Mouse (Mus musculus): ENCODE data around the gene Pycr1. TPM values are rescaled to one million over a fixed set of nuclear protein-coding genes. Genes with fewer than 3 reads are reported as not detected.
"Not testable (repeated sequence)": the region's sequence is repeated elsewhere in the genome, so short reads cannot be mapped to it uniquely, and the experiment has no call there.

Pycr1 gene
- polyA plus RNA-seq, 1 experiment from 2014 or later = 56.7 TPM

DNA sequence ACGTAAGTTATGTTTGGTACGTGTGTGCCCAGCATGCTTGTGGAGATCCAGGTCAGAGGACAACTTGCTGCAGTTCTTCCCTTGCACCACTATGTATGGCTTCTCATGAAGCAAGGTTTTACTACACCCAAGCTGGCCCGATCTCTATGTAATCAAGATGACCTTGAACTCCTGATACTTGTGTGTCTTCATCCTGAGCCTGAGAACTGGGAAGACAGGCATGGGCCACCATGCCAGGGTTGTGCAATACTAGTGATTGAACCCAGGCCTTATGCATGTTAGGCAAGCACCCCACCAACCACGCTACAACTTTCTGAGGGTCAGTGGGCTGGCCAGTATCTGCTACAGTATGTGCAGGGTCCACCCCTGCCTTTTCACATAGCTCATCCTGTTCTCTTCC is 33.4 kb upstream of the Pycr1 start:
- 88% methylated on average over 4 of the region's 4 CpGs for whole genome bisulfite sequencing
- H3K36me3 ChIP-seq (ENCODE audit: control insufficient read depth, insufficient read depth, low read length) = peaks cover 47% of the 10 kb centered on the region
- ATAC-seq (ENCODE audit: low read depth) (no peak), DNase-seq (ENCODE audit: low spot score) (no peak)
- no peak overlapping the region for H3K9ac ChIP-seq (ENCODE audit: low read depth, low read length)
- H3K27ac ChIP-seq (replicated peaks; ENCODE audit: low read depth, low read length) = no peak overlapping the region
- no peak overlapping the region for H3K4me2 ChIP-seq (ENCODE audit: low read depth, low read length)
- no peaks in the 10 kb centered on the region for H3K27me3 ChIP-seq (replicated peaks; ENCODE audit: control insufficient read depth, insufficient read depth, low read length)
- H3K4me3 ChIP-seq (ENCODE audit: low read depth, low read length) = no peak overlapping the region
- no peaks in the 10 kb centered on the region for H3K9me3 ChIP-seq (ENCODE audit: control insufficient read depth, low read length)
- peaks cover 11% of the 10 kb centered on the region; the same call in 1 of the 2 replicates for H3K4me1 ChIP-seq (ENCODE audit: control insufficient read depth, insufficient read depth, low read length)

DNA sequence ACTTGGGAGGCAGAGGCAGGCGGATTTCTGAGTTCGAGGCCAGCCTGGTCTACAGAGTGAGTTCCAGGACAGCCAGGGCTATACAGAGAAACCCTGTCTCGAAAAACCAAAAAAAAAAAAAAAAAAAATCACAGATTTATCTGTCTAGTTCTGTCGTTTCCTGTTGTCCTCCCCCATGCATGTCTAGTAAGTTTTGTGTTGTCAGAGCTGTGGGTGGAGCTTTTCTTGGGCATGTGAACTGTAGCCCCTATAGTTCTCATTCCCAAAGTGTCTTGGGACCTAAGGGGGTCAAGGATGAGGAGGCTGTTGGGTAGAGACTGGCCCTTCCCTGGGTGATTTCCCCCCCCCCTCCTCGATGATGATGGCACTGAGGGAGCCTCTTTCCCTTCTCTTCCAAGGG is 32.3 kb upstream of the Pycr1 start:
- 82% methylated on average over 4 of the region's 5 CpGs for WGBS
- H3K9me3 ChIP-seq (ENCODE audit: control insufficient read depth, low read length); H3K9ac ChIP-seq (ENCODE audit: low read depth, low read length); H3K4me3 ChIP-seq (ENCODE audit: low read depth, low read length); ATAC-seq (ENCODE audit: low read depth); H3K4me2 ChIP-seq (ENCODE audit: low read depth, low read length); H3K27me3 ChIP-seq (replicated peaks; ENCODE audit: control insufficient read depth, insufficient read depth, low read length); DNase-seq (ENCODE audit: low spot score); H3K27ac ChIP-seq (replicated peaks; ENCODE audit: low read depth, low read length): not testable (repeated sequence)
- Histone ChIP-seq H3K36me3 (ENCODE audit: control insufficient read depth, insufficient read depth, low read length) (peaks cover 40% of the 10 kb centered on the region), H3K4me1 (ENCODE audit: control insufficient read depth, insufficient read depth, low read length) (peaks cover 11% of the 10 kb centered on the region; the same call in 1 of the 2 replicates)

DNA sequence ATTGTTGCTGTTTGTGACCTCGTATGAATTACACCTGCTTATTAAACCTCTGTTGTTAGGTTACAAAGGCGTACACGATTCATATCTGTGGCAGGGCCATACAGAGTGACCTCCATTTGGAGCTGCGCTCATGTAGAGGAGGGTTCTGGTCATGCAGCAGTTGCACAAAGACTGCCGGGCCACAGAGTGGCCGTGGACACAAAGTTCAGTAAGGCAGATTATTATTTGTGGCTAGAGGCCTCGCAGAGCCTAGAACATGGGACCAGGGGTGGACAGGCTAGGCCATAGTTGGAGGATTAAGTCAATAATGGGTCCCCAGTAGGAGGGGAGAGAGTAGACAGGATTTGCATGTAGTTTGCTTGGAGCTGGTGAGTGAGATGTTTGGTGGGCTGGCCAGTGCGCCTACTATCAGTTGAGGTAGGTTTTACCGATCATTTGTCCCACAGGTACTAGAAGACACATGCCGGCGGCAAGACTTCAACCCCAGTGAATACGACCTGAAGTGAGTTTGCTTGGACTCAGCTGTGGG is 30.1 kb upstream of the Pycr1 start:
- ATAC-seq (ENCODE audit: low read depth) = peak; percentile 5; the same call in 1 of the 2 replicates
- peaks cover 11% of the 10 kb centered on the region; the same call in 1 of the 2 replicates for H3K4me1 ChIP-seq (ENCODE audit: control insufficient read depth, insufficient read depth, low read length)
- WGBS = 39% methylated on average over 12 of the region's 12 CpGs
- H3K27ac ChIP-seq (replicated peaks; ENCODE audit: low read depth, low read length) = peak overlapping the region; percentile 88
- peak overlapping the region; percentile 84 for H3K9ac ChIP-seq (ENCODE audit: low read depth, low read length)
- H3K4me3 ChIP-seq (ENCODE audit: low read depth, low read length) = peak overlapping the region; percentile 78
- peaks cover 20% of the 10 kb centered on the region for H3K36me3 ChIP-seq (ENCODE audit: control insufficient read depth, insufficient read depth, low read length)
- no peaks in the 10 kb centered on the region for H3K9me3 ChIP-seq (ENCODE audit: control insufficient read depth, low read length)
- peak overlapping the region; percentile 71 for H3K4me2 ChIP-seq (ENCODE audit: low read depth, low read length)
- H3K27me3 ChIP-seq (replicated peaks; ENCODE audit: control insufficient read depth, insufficient read depth, low read length) = no peaks in the 10 kb centered on the region
- DNase-seq (ENCODE audit: low spot score) = no peak

DNA sequence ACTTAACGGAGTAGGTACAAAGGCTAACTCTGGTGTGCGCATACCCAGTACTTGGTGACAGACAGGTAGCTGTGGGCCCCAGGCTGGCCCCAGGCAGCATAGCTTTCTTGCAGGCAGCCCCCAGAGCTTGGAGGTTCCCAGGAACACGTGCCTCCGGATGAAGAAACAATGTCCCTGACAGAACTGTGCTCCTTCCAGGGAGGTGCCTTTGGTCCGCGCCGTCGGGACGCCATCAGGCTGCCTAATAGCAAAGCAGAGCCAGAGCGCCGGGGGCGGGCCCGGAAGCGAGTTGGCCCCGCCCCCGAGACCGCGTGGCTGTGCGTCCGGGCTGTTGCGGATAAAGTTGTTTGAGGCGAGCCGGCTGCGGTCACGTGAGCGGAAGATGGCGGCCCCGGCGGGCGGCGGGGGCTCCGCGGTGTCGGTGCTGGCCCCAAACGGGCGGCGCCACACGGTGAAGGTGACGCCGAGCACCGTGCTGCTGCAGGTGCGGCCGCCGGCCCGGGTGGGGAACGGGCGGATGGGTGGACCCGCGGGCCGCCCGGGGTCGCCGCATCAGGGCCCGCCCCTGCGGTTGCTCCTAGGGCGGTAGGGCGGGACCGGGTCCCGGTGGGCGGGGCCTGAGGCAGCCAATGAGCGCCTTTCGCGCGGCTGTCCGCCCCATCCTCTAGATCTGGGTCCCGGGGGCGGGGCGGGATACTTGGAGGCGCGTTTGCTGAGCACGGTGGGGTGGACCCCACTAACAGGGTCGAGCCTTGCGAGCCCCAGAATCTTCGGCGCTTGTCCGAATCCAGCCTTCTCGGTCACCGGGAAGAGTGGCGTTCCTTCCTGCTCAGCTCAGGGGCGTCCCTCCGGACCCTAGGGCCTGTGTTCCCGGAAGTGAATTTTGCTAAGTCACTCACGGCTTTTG is 29.4 kb upstream of the Pycr1 start, which contains the start of gene Aspscr1:
TSS of gene Aspscr1 (plus strand) at position 287 of the 907 bp plus-strand sequence.
- Histone ChIP-seq H3K4me3 (ENCODE audit: low read depth, low read length) (peak within 1 kb of the TSS; percentile 78), H3K9ac (ENCODE audit: low read depth, low read length) (peak within 1 kb of the TSS; percentile 84), H3K27ac (replicated peaks; ENCODE audit: low read depth, low read length) (peak within 1 kb of the TSS; percentile 88), H3K36me3 (ENCODE audit: control insufficient read depth, insufficient read depth, low read length) (peaks cover 13% of the 10 kb centered on the region; the same call in 1 of the 2 replicates), H3K27me3 (replicated peaks; ENCODE audit: control insufficient read depth, insufficient read depth, low read length) (no peaks in the 10 kb centered on the region), H3K4me1 (ENCODE audit: control insufficient read depth, insufficient read depth, low read length) (peaks cover 11% of the 10 kb centered on the region; the same call in 1 of the 2 replicates), H3K4me2 (ENCODE audit: low read depth, low read length) (peak within 1 kb of the TSS; percentile 71), H3K9me3 (ENCODE audit: control insufficient read depth, low read length) (no peaks in the 10 kb centered on the region)
- peak; percentile 98 for DNase-seq (ENCODE audit: low spot score)
- peak; percentile 98 for ATAC-seq (ENCODE audit: low read depth)
- 1% methylated on average over 51 of the region's 83 CpGs for WGBS

DNA sequence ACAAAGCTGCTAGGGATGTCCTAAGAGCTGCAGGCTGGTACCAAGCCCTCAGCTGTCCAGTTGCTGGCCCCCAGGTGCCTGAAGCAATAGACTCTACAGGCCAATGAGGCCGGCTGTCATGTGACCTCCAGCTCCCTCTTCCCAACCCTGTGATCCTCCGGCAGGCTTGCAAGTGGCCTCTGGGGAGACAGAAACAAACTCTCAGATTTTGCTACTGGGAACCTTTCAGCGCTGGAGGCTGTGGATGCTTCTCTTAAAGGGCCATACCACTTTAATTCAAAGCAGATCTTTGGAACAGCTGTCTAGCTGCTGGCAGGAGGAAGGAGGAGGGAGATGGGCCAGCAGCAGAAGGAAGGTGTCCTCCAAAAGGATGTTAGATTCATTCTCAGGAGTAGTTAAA is 23.0 kb upstream of the Pycr1 start:
- DNase-seq (ENCODE audit: low spot score) = peak; percentile 45
- no peak overlapping the region for H3K4me2 ChIP-seq (ENCODE audit: low read depth, low read length)
- 0% methylated on average over 3 of the region's 3 CpGs for WGBS
- no peak overlapping the region for H3K4me3 ChIP-seq (ENCODE audit: low read depth, low read length)
- H3K27me3 ChIP-seq (replicated peaks; ENCODE audit: control insufficient read depth, insufficient read depth, low read length) = peaks cover 22% of the 10 kb centered on the region
- H3K9me3 ChIP-seq (ENCODE audit: control insufficient read depth, low read length) = no peaks in the 10 kb centered on the region
- H3K36me3 ChIP-seq (ENCODE audit: control insufficient read depth, insufficient read depth, low read length) = no peaks in the 10 kb centered on the region
- peaks cover 4% of the 10 kb centered on the region for H3K4me1 ChIP-seq (ENCODE audit: control insufficient read depth, insufficient read depth, low read length)
- H3K27ac ChIP-seq (replicated peaks; ENCODE audit: low read depth, low read length) = no peak overlapping the region
- peak overlapping the region; percentile 5; the same call in 1 of the 2 replicates for H3K9ac ChIP-seq (ENCODE audit: low read depth, low read length)
- ATAC-seq (ENCODE audit: low read depth) = no peak

DNA sequence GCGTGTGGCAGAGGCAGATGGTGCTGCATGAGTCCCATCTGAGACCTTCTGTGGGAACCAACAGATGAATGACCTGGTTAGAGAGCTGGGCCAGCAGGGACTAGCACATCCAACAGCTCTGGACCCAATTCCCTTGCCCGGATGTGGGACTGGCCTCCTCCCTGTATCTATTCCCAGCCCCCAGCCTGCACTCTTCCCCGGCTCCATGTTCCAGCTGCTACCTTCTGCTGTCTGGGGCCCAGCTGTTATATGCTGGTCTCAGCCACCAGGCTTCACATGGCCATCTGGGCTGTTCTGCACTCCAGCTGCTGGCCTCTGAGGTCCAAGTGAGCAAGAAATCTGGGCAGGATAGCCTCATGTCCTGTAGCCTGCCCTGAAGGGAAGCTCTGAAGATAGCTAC is 21.8 kb upstream of the Pycr1 start:
- Histone ChIP-seq H3K27ac (replicated peaks; ENCODE audit: low read depth, low read length) (no peak overlapping the region), H3K27me3 (replicated peaks; ENCODE audit: control insufficient read depth, insufficient read depth, low read length) (peaks cover 35% of the 10 kb centered on the region), H3K4me2 (ENCODE audit: low read depth, low read length) (no peak overlapping the region), H3K36me3 (ENCODE audit: control insufficient read depth, insufficient read depth, low read length) (no peaks in the 10 kb centered on the region), H3K4me3 (ENCODE audit: low read depth, low read length) (no peak overlapping the region), H3K4me1 (ENCODE audit: control insufficient read depth, insufficient read depth, low read length) (peaks cover 10% of the 10 kb centered on the region), H3K9ac (ENCODE audit: low read depth, low read length) (no peak overlapping the region), H3K9me3 (ENCODE audit: control insufficient read depth, low read length) (no peaks in the 10 kb centered on the region)
- 46% methylated on average over 3 of the region's 3 CpGs for WGBS
- ATAC-seq (ENCODE audit: low read depth) (0 out of 2 replicates have a peak, but pooled peaks have one; percentile 38), DNase-seq (ENCODE audit: low spot score) (peak; percentile 52)

DNA sequence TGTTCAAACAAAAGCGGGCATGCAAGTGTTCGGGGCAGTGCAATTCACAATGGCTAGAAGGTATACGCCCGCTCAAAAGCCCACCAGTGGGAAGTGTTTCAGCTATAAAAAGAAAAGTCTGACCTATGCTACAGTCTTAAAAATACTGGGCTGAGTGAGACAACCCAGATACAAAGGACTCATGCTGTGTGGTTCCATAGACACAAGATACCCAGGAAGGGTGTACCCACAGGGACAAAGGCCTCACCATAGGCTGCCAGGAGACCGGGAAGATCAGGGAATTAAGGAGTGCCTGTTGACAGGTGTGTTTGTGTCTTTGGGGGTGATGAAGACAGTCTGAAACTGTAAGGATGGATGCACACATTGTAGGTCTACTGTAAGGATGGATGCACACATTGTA is 20.1 kb upstream of the Pycr1 start:
- H3K27me3 ChIP-seq (replicated peaks; ENCODE audit: control insufficient read depth, insufficient read depth, low read length) = peaks cover 51% of the 10 kb centered on the region
- H3K27ac ChIP-seq (replicated peaks; ENCODE audit: low read depth, low read length) = no peak overlapping the region
- ATAC-seq (ENCODE audit: low read depth) (no peak), DNase-seq (ENCODE audit: low spot score) (no peak)
- H3K36me3 ChIP-seq (ENCODE audit: control insufficient read depth, insufficient read depth, low read length) = no peaks in the 10 kb centered on the region
- no peaks in the 10 kb centered on the region for H3K9me3 ChIP-seq (ENCODE audit: control insufficient read depth, low read length)
- H3K4me2 ChIP-seq (ENCODE audit: low read depth, low read length) = no peak overlapping the region
- H3K4me1 ChIP-seq (ENCODE audit: control insufficient read depth, insufficient read depth, low read length) = peaks cover 14% of the 10 kb centered on the region
- WGBS = 85% methylated on average over 5 of the region's 5 CpGs
- no peak overlapping the region for H3K4me3 ChIP-seq (ENCODE audit: low read depth, low read length)
- no peak overlapping the region for H3K9ac ChIP-seq (ENCODE audit: low read depth, low read length)

DNA sequence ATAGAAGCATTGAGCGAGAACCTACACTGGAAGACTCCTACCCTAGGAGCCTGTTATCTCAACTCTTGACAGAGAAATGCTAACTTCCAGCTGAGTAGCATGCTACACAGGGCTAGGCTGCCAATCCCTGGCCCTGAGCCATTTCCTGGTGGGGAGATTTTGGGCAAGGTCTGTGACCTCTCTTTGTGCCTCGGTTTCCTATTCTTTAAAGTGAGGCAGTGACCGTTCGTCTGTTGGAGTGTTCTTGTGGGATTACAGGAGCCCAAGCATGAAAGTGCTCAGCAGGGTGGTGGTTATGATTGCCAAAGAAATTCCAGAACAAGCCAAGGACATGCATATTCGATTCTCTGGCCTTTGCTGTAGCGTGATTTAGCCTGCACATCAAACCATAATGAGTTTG is 19.2 kb upstream of the Pycr1 start:
- no peaks in the 10 kb centered on the region for H3K9me3 ChIP-seq (ENCODE audit: control insufficient read depth, low read length)
- whole genome bisulfite sequencing = 64% methylated on average over 6 of the region's 6 CpGs

More for the DNA sequence above, 19.2 kb upstream of the Pycr1 start:
- H3K27me3 ChIP-seq (replicated peaks; ENCODE audit: control insufficient read depth, insufficient read depth, low read length) = peaks cover 58% of the 10 kb centered on the region
- no peak overlapping the region for H3K4me3 ChIP-seq (ENCODE audit: low read depth, low read length)
- no peaks in the 10 kb centered on the region for H3K36me3 ChIP-seq (ENCODE audit: control insufficient read depth, insufficient read depth, low read length)
- no peak overlapping the region for H3K4me2 ChIP-seq (ENCODE audit: low read depth, low read length)
- H3K4me1 ChIP-seq (ENCODE audit: control insufficient read depth, insufficient read depth, low read length) = peaks cover 14% of the 10 kb centered on the region
- no peak overlapping the region for H3K9ac ChIP-seq (ENCODE audit: low read depth, low read length)
- no peak for DNase-seq (ENCODE audit: low spot score)
- ATAC-seq (ENCODE audit: low read depth) = no peak
- H3K27ac ChIP-seq (replicated peaks; ENCODE audit: low read depth, low read length) = no peak overlapping the region
